Mouse (Mus musculus) heart, adult 2 months (tissue): Measurements from ENCODE around the gene Bdh2. TPM values are rescaled to one million over a fixed set of nuclear protein-coding genes. Genes with fewer than 3 reads are reported as not detected.
A peak's percentile ranks its signal among the peaks of the same experiment; 100 is the strongest.

Experiments used
- DNase-seq, 2 experiments: peaks; one replicate each; pipeline ENCODE4 v3.0.0; 2021
- H3K27ac ChIP-seq: fragments of 200-600 bp; 2 replicates; pipeline ENCODE4 v1.8.1; 2022
- H3K27me3 ChIP-seq: fragments of 200-500 bp; 2 replicates; pipeline ENCODE4 v1.6.1; 2012; ENCODE audit warnings: mild to moderate bottlenecking, low read length, inconsistent platforms, mixed read lengths; ENCODE audit not compliant: control insufficient read depth, insufficient read depth
- H3K36me3 ChIP-seq: fragments of 200-500 bp; 2 replicates; pipeline ENCODE4 v1.6.1; 2012; ENCODE audit warnings: low read length, inconsistent platforms; ENCODE audit not compliant: control insufficient read depth, insufficient read depth
- H3K4me1 ChIP-seq: fragments of 200-500 bp; 2 replicates; pipeline ENCODE4 v1.6.1; 2011; ENCODE audit warnings: low read length; ENCODE audit not compliant: control insufficient read depth, insufficient read depth
- H3K4me3 ChIP-seq: fragments of 200-600 bp; 2 replicates; pipeline ENCODE4 v1.8.1; 2022
- H3K79me2 ChIP-seq: fragments of 200-500 bp; replicated peaks from 2 replicates; pipeline ENCODE4 v1.6.1; 2012; ENCODE audit warnings: mild to moderate bottlenecking, inconsistent platforms, low read length, moderate library complexity, mixed read lengths; ENCODE audit not compliant: control insufficient read depth, insufficient read depth
- H3K9ac ChIP-seq: fragments of 200-500 bp; 2 replicates; pipeline ENCODE4 v1.6.1; 2012; ENCODE audit warnings: low read depth, mild to moderate bottlenecking, control low read depth, inconsistent platforms, low read length, mixed read lengths
- CTCF ChIP-seq: fragments of 200-600 bp; IDR thresholded peaks from 2 replicates; pipeline ENCODE4 v1.8.1; 2022; ENCODE audit warnings: antibody characterized with exemption, mild to moderate bottlenecking, moderate library complexity
- EP300 ChIP-seq: fragments of 200-500 bp; IDR thresholded peaks from 2 replicates; pipeline ENCODE4 v1.6.1; 2011; ENCODE audit warnings: low read depth, low read length, control low read depth; ENCODE audit not compliant: insufficient read depth
- POLR2A ChIP-seq: fragments of 200-500 bp; IDR thresholded peaks from 2 replicates; pipeline ENCODE4 v1.6.1; 2011; ENCODE audit warnings: mild to moderate bottlenecking, low read depth, low read length, control low read depth; ENCODE audit not compliant: insufficient read depth
- WGBS: fragments of 180-500 bp; shearing (Covaris S2); methylation state at CpG from one replicate; pipeline ENCODE4 v1.1.7; 2018; 5-methylcytosine and 5-hydroxymethylcytosine counted together
- intact Hi-C: fragments of 180-260 bp; cut with DNase I; formaldehyde crosslinking; loops from one replicate; pipeline ENCODE4 v1.15.1; 2025
- polyA plus RNA-seq: library from polyadenylated mRNA; depleted of rRNA; stranded (reverse); fragments of >200 nt; gene quantifications from 2 replicates; pipeline ENCODE4 v1.2.3, GENCODE M21; 2012
- total RNA-seq, 2 experiments: library from RNA; stranded (reverse); gene quantifications; 2 replicates each; pipeline ENCODE4 v1.2.3; 2021

Bdh2 gene
- total and polyA plus RNA-seq, 3 experiments, result 1.6 to 4.8 (median 3.3) TPM

DNA sequence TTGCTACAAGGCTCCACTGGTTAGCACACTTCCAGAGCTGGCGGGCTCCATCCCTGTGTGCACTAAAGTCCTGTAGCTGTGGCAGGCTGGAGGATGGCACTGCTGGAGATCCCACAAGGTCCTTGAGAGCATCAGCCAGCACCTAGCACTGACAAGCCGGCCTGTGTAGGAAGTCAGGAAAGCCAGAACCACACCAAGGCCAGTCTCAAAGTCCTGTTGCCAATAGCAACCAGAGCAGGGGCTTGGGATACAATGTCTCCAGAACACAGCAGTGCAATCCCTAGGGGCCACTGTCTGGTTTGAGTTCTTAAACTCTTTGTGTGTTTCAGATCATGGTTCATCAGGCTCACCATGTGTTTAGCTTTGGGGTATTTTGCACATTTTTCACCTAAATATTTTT lies 33.8 kb downstream of the Bdh2 start:
- Histone ChIP-seq H3K36me3 (no peaks in the 10 kb centered on the region), H3K4me1 (no peaks in the 10 kb centered on the region), H3K9ac (no peak overlapping the region), H3K27me3 (no peaks in the 10 kb centered on the region), H3K4me3 (no peak overlapping the region), H3K27ac (no peak overlapping the region), H3K79me2 (no peaks in the 10 kb centered on the region)
- intact Hi-C loops, result no loop called here
- no peak for DNase-seq
- WGBS, result 53% methylated on average over 2 of the region's 2 CpGs
- TF ChIP-seq EP300 (no peak), POLR2A (no peak), CTCF (no peak)

- Histone ChIP-seq H3K27ac (no peak overlapping the region), H3K36me3 (no peaks in the 10 kb centered on the region), H3K4me3 (no peak overlapping the region), H3K4me1 (no peaks in the 10 kb centered on the region), H3K9ac (no peak overlapping the region), H3K79me2 (no peaks in the 10 kb centered on the region), H3K27me3 (no peaks in the 10 kb centered on the region)
- intact Hi-C loops, result no loop called here
- WGBS, result 87% methylated on average over 9 of the region's 9 CpGs
- no peak for TF ChIP-seq CTCF
- TF ChIP-seq POLR2A, result no peak
- no peak for TF ChIP-seq EP300
- no peak for DNase-seq
These were observed 34.9 kb downstream of the Bdh2 start for GRCm38 (mm10) chr3:135315720-135316425.

DNA sequence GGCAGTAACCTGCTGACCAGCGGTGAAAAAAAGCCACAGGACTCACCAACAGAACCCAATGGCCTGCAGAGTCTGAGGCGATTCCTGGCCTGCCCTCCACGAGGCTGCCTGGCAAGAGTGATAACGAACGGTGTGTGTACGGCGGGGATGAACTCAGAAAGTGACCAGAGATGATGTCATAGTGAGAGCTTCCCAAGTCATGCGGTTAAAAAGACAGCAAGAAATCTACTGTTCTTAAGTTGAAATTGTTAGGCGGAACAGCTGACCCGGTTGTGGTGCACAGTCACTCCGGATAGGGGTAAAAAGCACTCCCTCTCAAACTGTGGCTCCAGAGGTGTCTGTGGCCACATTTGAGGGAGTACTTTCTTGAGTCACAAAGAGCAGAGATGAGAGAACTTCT lies 37.3 kb downstream of the Bdh2 start:
- Histone ChIP-seq H3K27me3 (no peaks in the 10 kb centered on the region), H3K4me1 (no peaks in the 10 kb centered on the region), H3K79me2 (no peaks in the 10 kb centered on the region), H3K9ac (no peak overlapping the region), H3K4me3 (no peak overlapping the region), H3K27ac (no peak overlapping the region), H3K36me3 (no peaks in the 10 kb centered on the region)
- intact Hi-C loops, result no loop called here
- no peak for TF ChIP-seq EP300
- WGBS, result 64% methylated on average over 11 of the region's 11 CpGs
- no peak for DNase-seq

DNA sequence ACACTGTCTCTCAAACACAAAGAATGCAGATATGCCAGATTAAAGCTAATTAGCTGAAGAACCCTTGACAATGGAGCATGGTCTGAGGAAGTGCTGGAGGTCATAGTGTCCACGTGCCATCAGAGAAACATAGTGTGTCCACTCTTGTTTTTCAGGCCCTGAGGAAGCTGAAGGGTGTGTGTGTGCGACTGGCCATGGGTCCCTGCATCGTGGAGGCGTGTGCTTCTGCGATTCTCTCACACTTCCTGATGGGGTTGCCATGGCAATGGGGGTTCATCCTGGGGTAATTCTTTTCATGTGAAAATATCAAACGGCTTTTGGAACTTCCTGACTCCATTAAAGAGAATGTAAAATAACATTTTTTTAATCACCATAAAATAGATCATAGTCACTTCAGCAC lies 43.3 kb downstream of the Bdh2 start:
- 41% methylated on average over 6 of the region's 6 CpGs for WGBS
- Histone ChIP-seq H3K27me3 (no peaks in the 10 kb centered on the region), H3K4me3 (no peak overlapping the region), H3K9ac (no peak overlapping the region), H3K4me1 (no peaks in the 10 kb centered on the region), H3K27ac (no peak overlapping the region), H3K36me3 (no peaks in the 10 kb centered on the region), H3K79me2 (no peaks in the 10 kb centered on the region)
- intact Hi-C loops, result no loop called here
- TF ChIP-seq EP300, result no peak
- DNase-seq, result no peak

DNA sequence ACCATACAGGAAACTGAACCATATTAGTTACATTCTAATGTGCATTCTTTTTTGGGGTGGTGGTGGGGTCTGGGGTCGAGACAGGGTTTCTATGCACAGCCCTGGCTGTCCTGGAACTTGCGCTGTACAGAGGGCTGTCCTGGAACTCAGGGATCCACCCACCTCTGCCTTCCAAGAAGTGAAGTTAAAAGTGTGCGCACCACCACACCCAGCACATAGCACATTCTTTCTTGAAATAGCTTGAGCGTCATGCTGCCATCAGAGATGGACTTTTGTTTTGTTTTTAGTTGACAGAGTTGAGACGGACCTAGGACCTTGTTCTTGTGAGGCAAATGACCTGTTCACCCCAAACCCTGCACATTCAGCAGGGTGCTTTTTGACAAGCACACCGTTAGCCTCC lies 46.2 kb downstream of the Bdh2 start:
- H3K27me3 ChIP-seq, result no peaks in the 10 kb centered on the region
- TF ChIP-seq EP300 (no peak), CTCF (no peak), POLR2A (no peak)
- no peaks in the 10 kb centered on the region for H3K4me1 ChIP-seq
- H3K27ac ChIP-seq, result no peak overlapping the region
- peak in 1 of 2 experiments; percentile 18 for DNase-seq
- intact Hi-C loops, result no loop called here
- 59% methylated on average over 6 of the region's 6 CpGs for WGBS
- H3K79me2 ChIP-seq, result no peaks in the 10 kb centered on the region
- no peaks in the 10 kb centered on the region for H3K36me3 ChIP-seq
- no peak overlapping the region for H3K9ac ChIP-seq
- H3K4me3 ChIP-seq, result no peak overlapping the region

GRCm38 (mm10) chr3:135327601-135328000 lies 46.6 kb downstream of the Bdh2 start:
- no peaks in the 10 kb centered on the region for H3K36me3 ChIP-seq
- H3K27ac ChIP-seq, result no peak overlapping the region
- no peaks in the 10 kb centered on the region for H3K27me3 ChIP-seq
- H3K4me1 ChIP-seq, result no peaks in the 10 kb centered on the region
- TF ChIP-seq EP300, result no peak
- peak; percentile 27; the same call in 1 of the 2 replicates for TF ChIP-seq CTCF
- H3K4me3 ChIP-seq, result no peak overlapping the region
- H3K9ac ChIP-seq, result no peak overlapping the region
- intact Hi-C loops, result no loop called here
- no peaks in the 10 kb centered on the region for H3K79me2 ChIP-seq
- 63% methylated on average over 2 of the region's 2 CpGs for WGBS
- no peak for DNase-seq
